Mouse (Mus musculus): ENCODE data around the gene Dennd1a. TPM values are rescaled to one million over a fixed set of nuclear protein-coding genes. Genes with fewer than 3 reads are reported as not detected.

Gene Dennd1a
- polyA plus RNA-seq, 1 experiment from 2014 or later: 10.3 TPM

DNA sequence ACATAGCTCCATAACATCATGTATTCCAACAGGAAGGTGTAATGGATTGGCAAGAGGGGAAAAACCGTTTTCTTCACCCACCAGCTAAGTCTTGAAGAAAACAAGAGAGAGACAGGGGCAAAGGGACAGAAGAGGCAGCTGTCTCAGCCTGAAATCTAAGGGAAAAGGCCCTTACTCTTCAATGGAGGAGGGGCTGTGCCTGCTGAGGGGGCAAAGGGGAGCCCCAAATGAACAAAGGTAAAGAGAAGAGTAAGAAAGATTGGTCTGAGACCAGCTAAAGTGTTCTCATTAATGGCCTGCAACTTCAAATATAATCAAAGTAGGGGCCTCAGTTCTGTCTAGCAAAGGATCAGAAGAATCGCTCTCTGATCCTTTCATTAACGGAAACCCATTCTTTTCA, 189.7 kb downstream of the Dennd1a start:
- H3K4me2 ChIP-seq: no peak overlapping the region
- H3K9ac ChIP-seq: no peak overlapping the region
- H3K4me1 ChIP-seq: peaks cover 8% of the 10 kb centered on the region; the same call in 1 of the 2 replicates

GRCm38 (mm10) chr2:38096328-38096727, 190.9 kb downstream of the Dennd1a start:
- peaks cover 8% of the 10 kb centered on the region; the same call in 1 of the 2 replicates for H3K4me1 ChIP-seq
- ATAC-seq (ENCODE audit: insufficient read depth, low FRiP score, low read depth): no peak

More for the DNA sequence above, 189.7 kb downstream of the Dennd1a start:
- Histone ChIP-seq H3K4me3 (replicated peaks) (no peak overlapping the region), H3K27me3 (replicated peaks) (no peaks in the 10 kb centered on the region), H3K9me3 (no peaks in the 10 kb centered on the region), H3K36me3 (no peaks in the 10 kb centered on the region), H3K27ac (no peak overlapping the region)
- WGBS: 84% methylated on average over 3 of the region's 3 CpGs
- ATAC-seq (ENCODE audit: insufficient read depth, low FRiP score, low read depth): no peak

GRCm38 (mm10) chr2:38094380-38095163, 192.6 kb downstream of the Dennd1a start:
- Histone ChIP-seq H3K9me3 (no peaks in the 10 kb centered on the region), H3K4me1 (peaks cover 8% of the 10 kb centered on the region; the same call in 1 of the 2 replicates), H3K27ac (no peak overlapping the region), H3K9ac (no peak overlapping the region), H3K4me3 (replicated peaks) (no peak overlapping the region), H3K27me3 (replicated peaks) (no peaks in the 10 kb centered on the region), H3K36me3 (no peaks in the 10 kb centered on the region), H3K4me2 (no peak overlapping the region)
- WGBS: 44% methylated on average over 2 of the region's 2 CpGs
- ATAC-seq (ENCODE audit: insufficient read depth, low FRiP score, low read depth): no peak

More at GRCm38 (mm10) chr2:38096328-38096727, 190.9 kb downstream of the Dennd1a start:
- no peaks in the 10 kb centered on the region for H3K36me3 ChIP-seq
- H3K9me3 ChIP-seq: no peaks in the 10 kb centered on the region
- H3K27me3 ChIP-seq (replicated peaks): no peaks in the 10 kb centered on the region
- H3K4me2 ChIP-seq: no peak overlapping the region
- H3K4me3 ChIP-seq (replicated peaks): no peak overlapping the region
- no peak overlapping the region for H3K27ac ChIP-seq
- no peak overlapping the region for H3K9ac ChIP-seq

- Histone ChIP-seq H3K27me3 (replicated peaks) (no peaks in the 10 kb centered on the region), H3K4me1 (peaks cover 4% of the 10 kb centered on the region; the same call in 1 of the 2 replicates), H3K4me3 (replicated peaks) (no peak overlapping the region), H3K4me2 (no peak overlapping the region), H3K27ac (no peak overlapping the region), H3K9ac (no peak overlapping the region), H3K36me3 (no peaks in the 10 kb centered on the region), H3K9me3 (no peaks in the 10 kb centered on the region)
- ATAC-seq (ENCODE audit: insufficient read depth, low FRiP score, low read depth): no peak
These were observed 193.2 kb downstream of the Dennd1a start for GRCm38 (mm10) chr2:38093968-38094367.

DNA sequence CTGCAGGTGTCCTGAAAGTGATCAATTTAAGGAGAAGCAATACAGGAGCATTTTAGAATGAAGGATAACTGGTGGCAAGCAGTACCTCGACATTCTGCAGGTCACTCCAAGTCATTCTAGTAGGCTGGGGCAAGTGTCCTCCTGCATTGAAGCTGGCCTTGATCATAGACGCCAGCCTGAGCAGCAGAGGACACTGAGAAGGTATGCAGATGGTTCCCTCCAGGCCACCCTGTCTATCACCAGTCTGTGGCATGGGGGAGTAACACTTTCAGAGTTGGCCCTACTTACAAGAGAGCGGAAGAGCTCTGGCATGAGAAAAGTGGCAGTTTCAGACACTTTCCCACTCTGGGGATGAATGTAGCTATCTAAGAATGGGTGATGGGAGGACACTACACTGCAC, 193.9 kb downstream of the Dennd1a start:
- 77% methylated on average over 3 of the region's 3 CpGs for WGBS
- H3K27me3 ChIP-seq (replicated peaks): no peaks in the 10 kb centered on the region
- ATAC-seq (ENCODE audit: insufficient read depth, low FRiP score, low read depth): no peak
- no peak overlapping the region for H3K4me2 ChIP-seq
- H3K4me3 ChIP-seq (replicated peaks): no peak overlapping the region
- H3K9me3 ChIP-seq: no peaks in the 10 kb centered on the region
- no peaks in the 10 kb centered on the region for H3K36me3 ChIP-seq
- H3K27ac ChIP-seq: no peak overlapping the region
- H3K4me1 ChIP-seq: peaks cover 4% of the 10 kb centered on the region; the same call in 1 of the 2 replicates
- H3K9ac ChIP-seq: no peak overlapping the region

GRCm38 (mm10) chr2:38088346-38088745, 198.8 kb downstream of the Dennd1a start:
- H3K27ac ChIP-seq: no peak overlapping the region

DNA sequence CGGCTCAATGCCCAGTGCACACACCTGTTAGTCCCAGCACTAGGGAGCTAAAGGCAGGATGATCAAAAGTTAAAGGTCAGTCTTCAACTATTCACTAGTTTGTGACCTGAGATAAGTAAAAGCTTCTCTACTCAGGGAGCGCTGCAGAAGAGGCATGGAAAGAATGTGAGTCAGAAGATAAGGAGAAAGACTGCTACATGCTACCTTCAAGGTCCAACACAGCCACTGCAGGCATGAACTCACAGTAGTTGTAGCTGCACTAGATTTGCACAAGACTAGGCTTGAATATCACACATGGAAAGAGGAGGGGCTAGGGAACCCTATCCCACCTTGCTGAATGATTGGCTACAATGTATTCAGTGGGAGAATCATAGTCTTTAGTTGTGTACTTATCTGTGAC, 202.1 kb downstream of the Dennd1a start:
- H3K27ac ChIP-seq: no peak overlapping the region
- H3K36me3 ChIP-seq: no peaks in the 10 kb centered on the region
- ATAC-seq (ENCODE audit: insufficient read depth, low FRiP score, low read depth): no peak
- 49% methylated on average over 2 of the region's 2 CpGs for WGBS
- H3K4me3 ChIP-seq (replicated peaks): no peak overlapping the region
- no peak overlapping the region for H3K4me2 ChIP-seq
- no peaks in the 10 kb centered on the region for H3K4me1 ChIP-seq
- no peak overlapping the region for H3K9ac ChIP-seq
- no peaks in the 10 kb centered on the region for H3K9me3 ChIP-seq
- H3K27me3 ChIP-seq (replicated peaks): no peaks in the 10 kb centered on the region

More at GRCm38 (mm10) chr2:38088346-38088745, 198.8 kb downstream of the Dennd1a start:
- no peak overlapping the region for H3K4me3 ChIP-seq (replicated peaks)
- ATAC-seq (ENCODE audit: insufficient read depth, low FRiP score, low read depth): no peak
- 78% methylated on average over 1 of the region's 1 CpGs for WGBS
- no peak overlapping the region for H3K9ac ChIP-seq
- no peaks in the 10 kb centered on the region for H3K4me1 ChIP-seq
- no peaks in the 10 kb centered on the region for H3K36me3 ChIP-seq
- no peaks in the 10 kb centered on the region for H3K9me3 ChIP-seq
- no peaks in the 10 kb centered on the region for H3K27me3 ChIP-seq (replicated peaks)
- H3K4me2 ChIP-seq: no peak overlapping the region

DNA sequence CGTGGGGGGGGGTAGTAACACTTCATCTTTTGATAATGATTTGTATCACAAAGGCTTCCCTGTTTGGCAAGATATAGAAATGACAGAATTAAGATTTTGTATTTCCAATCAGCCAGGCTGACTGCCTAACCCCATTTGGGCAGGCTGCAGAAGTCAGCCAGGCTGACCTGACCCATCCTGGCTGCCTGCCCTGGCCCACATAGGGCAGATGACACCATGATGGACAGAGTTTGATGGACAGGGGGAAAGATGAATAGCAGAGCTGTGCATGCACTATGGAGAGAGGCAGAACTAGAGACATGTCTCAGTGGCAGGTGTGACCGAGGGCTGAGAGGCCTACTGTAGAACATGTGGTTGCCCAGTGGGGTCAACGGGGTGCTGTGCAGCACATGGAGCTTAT, 203.9 kb downstream of the Dennd1a start:
- H3K4me2 ChIP-seq: no peak overlapping the region
- H3K9me3 ChIP-seq: no peaks in the 10 kb centered on the region
- H3K36me3 ChIP-seq: no peaks in the 10 kb centered on the region
- no peak overlapping the region for H3K27ac ChIP-seq
- no peak for ATAC-seq (ENCODE audit: insufficient read depth, low FRiP score, low read depth)
- WGBS: 90% methylated on average over 3 of the region's 3 CpGs
- no peaks in the 10 kb centered on the region for H3K27me3 ChIP-seq (replicated peaks)
- no peak overlapping the region for H3K9ac ChIP-seq
- no peaks in the 10 kb centered on the region for H3K4me1 ChIP-seq
- no peak overlapping the region for H3K4me3 ChIP-seq (replicated peaks)

DNA sequence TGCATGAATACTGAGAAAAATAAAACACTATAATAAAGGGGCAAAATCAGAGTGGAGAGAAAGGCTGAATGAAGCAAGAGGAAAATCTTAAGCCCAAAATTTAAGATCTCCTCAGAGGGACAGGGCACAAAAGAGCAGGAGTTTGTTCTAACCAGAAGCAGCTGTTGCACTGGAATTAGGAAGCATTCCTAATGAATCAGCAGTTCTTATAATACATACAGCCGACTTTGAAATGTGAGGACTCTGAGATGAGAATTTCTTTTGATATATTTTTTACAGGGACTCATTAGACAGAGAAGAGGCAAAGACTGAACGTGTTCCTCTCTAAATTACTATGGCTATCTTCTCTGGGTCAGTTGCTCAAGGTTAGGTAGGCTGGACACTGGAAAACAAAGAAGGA, 212.7 kb downstream of the Dennd1a start:
- Histone ChIP-seq H3K4me3 (replicated peaks) (no peak overlapping the region), H3K9me3 (no peaks in the 10 kb centered on the region), H3K27ac (no peak overlapping the region), H3K9ac (no peak overlapping the region), H3K27me3 (replicated peaks) (no peaks in the 10 kb centered on the region), H3K4me1 (no peaks in the 10 kb centered on the region), H3K4me2 (no peak overlapping the region), H3K36me3 (no peaks in the 10 kb centered on the region)
- WGBS: 49% methylated on average over 2 of the region's 2 CpGs
- no peak for ATAC-seq (ENCODE audit: insufficient read depth, low FRiP score, low read depth)

DNA sequence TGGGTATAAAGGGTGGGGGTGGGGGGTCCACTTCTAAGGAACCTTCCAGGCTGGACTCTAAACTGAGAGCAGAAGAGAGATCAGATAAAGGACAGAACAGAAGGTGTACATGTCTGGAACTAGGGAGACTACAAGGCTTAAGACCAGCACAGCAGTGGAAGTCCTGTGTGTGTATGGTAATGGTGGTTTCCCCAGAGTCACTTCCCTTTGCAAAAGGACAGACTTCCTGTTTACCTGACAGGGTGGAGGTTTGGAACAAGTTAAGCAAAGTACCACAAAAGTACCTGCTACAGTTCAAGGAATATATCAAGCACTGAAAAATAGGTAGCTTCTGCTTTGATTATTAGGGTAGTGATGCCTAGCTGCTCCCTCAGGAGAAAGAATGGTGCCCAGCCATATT, 215.1 kb downstream of the Dennd1a start:
- no peaks in the 10 kb centered on the region for H3K36me3 ChIP-seq
- H3K27ac ChIP-seq: no peak overlapping the region
- H3K9ac ChIP-seq: no peak overlapping the region
- no peak overlapping the region for H3K4me2 ChIP-seq
- no peaks in the 10 kb centered on the region for H3K9me3 ChIP-seq
- ATAC-seq (ENCODE audit: insufficient read depth, low FRiP score, low read depth): no peak
- no peak overlapping the region for H3K4me3 ChIP-seq (replicated peaks)
- H3K4me1 ChIP-seq: no peaks in the 10 kb centered on the region
- no peaks in the 10 kb centered on the region for H3K27me3 ChIP-seq (replicated peaks)

DNA sequence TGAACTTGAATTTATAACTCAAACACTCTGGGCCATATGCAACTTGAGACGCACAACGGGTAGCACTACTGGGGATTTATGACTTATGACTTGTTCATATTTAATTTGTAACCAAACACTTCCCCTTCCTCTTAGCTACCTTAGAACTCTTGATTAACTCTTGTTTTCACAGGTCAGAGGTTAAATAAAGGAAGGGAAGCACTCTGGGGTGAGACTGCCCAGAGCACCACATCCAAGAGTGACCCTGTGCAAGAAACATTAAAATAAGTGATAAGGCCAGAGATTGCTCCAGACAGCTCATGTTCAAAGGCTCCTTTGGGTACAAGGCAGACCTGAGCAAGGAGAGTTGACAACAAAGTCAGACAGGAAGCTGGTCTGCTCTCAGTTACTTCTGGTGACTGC, 219.0 kb downstream of the Dennd1a start:
- WGBS: 26% methylated on average over 2 of the region's 2 CpGs
- Histone ChIP-seq H3K4me3 (replicated peaks) (no peak overlapping the region), H3K4me1 (no peaks in the 10 kb centered on the region), H3K27ac (no peak overlapping the region), H3K27me3 (replicated peaks) (no peaks in the 10 kb centered on the region), H3K9ac (no peak overlapping the region), H3K9me3 (no peaks in the 10 kb centered on the region), H3K4me2 (no peak overlapping the region), H3K36me3 (no peaks in the 10 kb centered on the region)
- ATAC-seq (ENCODE audit: insufficient read depth, low FRiP score, low read depth): peak; percentile 80

DNA sequence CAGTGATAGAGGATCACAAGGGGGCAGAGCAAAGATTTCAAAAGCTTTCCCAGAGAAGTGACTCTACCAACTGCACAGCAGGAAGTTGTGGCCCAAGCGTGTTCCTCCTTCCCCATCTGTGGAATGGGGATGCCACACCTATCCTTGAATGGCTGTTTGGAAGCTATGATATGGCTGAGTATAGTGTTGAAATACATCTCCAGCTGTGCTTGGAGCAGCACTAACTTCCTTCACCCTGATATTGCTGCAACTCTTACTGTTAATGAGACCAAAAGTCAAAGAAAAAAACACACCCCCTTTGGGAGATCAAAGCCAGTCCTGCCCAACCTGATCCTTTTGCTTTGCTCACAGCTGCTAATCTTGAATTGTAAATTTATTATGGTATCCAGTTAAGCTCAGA, 221.3 kb downstream of the Dennd1a start:
- Histone ChIP-seq H3K4me3 (replicated peaks) (no peak overlapping the region), H3K27ac (no peak overlapping the region), H3K9ac (no peak overlapping the region), H3K27me3 (replicated peaks) (no peaks in the 10 kb centered on the region), H3K36me3 (no peaks in the 10 kb centered on the region), H3K4me2 (no peak overlapping the region), H3K9me3 (no peaks in the 10 kb centered on the region), H3K4me1 (no peaks in the 10 kb centered on the region)
- ATAC-seq (ENCODE audit: insufficient read depth, low FRiP score, low read depth): peak; percentile 29; the same call in 1 of the 2 replicates
- WGBS: 79% methylated on average over 1 of the region's 1 CpGs
